Mouse (Mus musculus) embryonic facial prominence, embryonic 15.5 days (tissue): ENCODE measurements around the gene Pomgnt2. TPM values are rescaled to one million over a fixed set of nuclear protein-coding genes. Genes with fewer than 3 reads are reported as not detected.
"Not testable (repeated sequence)": the region's sequence is repeated elsewhere in the genome, so short reads cannot be mapped to it uniquely, and the experiment has no call there.

Experiments used
- ATAC-seq: fragments of 200-750 bp; cut with Nextera tagmentation; 2 replicates; pipeline ENCODE4 v1.8.0; 2017; ENCODE audit warnings: low read depth, moderate TSS enrichment; ENCODE audit not compliant: insufficient number of reproducible peaks, low FRiP score, low TSS enrichment
- H3K27ac ChIP-seq: fragments of 300-500 bp; sonication (generic); replicated peaks from 2 replicates; pipeline ENCODE4 v1.5.1; 2015; ENCODE audit warnings: mild to moderate bottlenecking, inconsistent platforms
- H3K27me3 ChIP-seq: fragments of 300-500 bp; sonication (generic); 2 replicates; pipeline ENCODE4 v1.6.1; 2015; ENCODE audit warnings: inconsistent platforms
- H3K36me3 ChIP-seq: fragments of 300-500 bp; sonication (generic); 2 replicates; pipeline ENCODE4 v1.6.1; 2015; ENCODE audit warnings: mild to moderate bottlenecking, inconsistent platforms
- H3K4me1 ChIP-seq: fragments of 300-500 bp; sonication (generic); 2 replicates; pipeline ENCODE4 v1.6.1; 2015; ENCODE audit warnings: inconsistent platforms
- H3K4me2 ChIP-seq: fragments of 300-500 bp; sonication (generic); replicated peaks from 2 replicates; pipeline ENCODE4 v1.6.1; 2015; ENCODE audit warnings: mild to moderate bottlenecking, inconsistent platforms
- H3K4me3 ChIP-seq: fragments of 300-500 bp; sonication (generic); replicated peaks from 2 replicates; pipeline ENCODE4 v1.5.1; 2015; ENCODE audit warnings: mild to moderate bottlenecking, inconsistent platforms
- H3K9ac ChIP-seq: fragments of 300-500 bp; sonication (generic); 2 replicates; pipeline ENCODE4 v1.6.1; 2015; ENCODE audit warnings: inconsistent platforms
- H3K9me3 ChIP-seq: fragments of 300-500 bp; sonication (generic); replicated peaks from 2 replicates; pipeline ENCODE4 v1.6.1; 2016; ENCODE audit warnings: inconsistent platforms
- WGBS: fragments of 180-500 bp; shearing (Covaris S2); methylation state at CpG from one replicate; pipeline ENCODE4 v1.1.7; 2015; 5-methylcytosine and 5-hydroxymethylcytosine counted together
- polyA plus RNA-seq: library from polyadenylated mRNA; unstranded; fragments of >200 nt; fragmentation: Nextera tagmentation; extraction: Ambion mirVana; gene quantifications from 2 replicates; pipeline ENCODE4 v1.2.1, GENCODE M21; 2015

Gene Pomgnt2
- polyA plus RNA-seq, 1 experiment from 2014 or later = 18.4 TPM

DNA sequence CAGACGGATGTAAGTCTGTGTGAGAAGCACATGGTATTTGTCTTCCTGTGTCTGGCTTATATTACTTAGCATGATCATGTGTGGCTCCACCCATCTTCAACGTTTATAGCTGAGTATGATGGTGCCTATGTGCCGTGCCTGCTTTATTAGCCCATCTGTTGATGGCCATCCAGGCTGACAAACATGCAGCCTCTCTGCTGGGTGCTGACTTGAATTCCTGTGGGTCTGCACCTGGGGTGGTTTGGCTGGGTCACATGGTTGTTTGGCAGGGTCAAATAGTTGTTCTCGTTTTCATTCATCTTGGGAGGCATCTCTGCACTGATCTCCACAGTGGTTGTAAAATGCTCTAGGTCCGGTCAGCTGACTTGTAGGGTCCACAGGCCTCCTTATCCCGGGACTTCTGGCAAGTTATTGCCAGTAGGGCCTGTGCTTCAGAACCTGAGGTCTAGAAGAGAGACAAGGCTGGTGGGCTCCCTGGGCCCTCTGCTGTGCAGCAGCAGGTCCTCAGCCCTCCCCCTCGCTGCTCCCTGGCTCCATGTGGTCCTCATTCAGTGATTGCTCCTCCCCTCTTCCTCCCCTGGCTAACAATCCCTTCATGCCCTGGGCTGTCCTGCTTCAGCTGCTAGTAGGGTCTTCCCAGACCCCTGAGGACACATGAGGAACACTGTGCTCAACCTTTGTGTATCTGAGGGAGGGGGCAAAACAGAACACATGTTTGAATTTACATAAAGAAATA lies 29.1 kb upstream of the Pomgnt2 start:
- Histone ChIP-seq H3K27me3 (no peaks in the 10 kb centered on the region), H3K4me1 (peaks cover 12% of the 10 kb centered on the region), H3K36me3 (no peaks in the 10 kb centered on the region), H3K4me3 (no peak overlapping the region), H3K9ac (no peak overlapping the region), H3K4me2 (no peak overlapping the region), H3K27ac (no peak overlapping the region), H3K9me3 (no peaks in the 10 kb centered on the region)
- ATAC-seq = no peak
- 43% methylated on average over 7 of the region's 7 CpGs for WGBS

DNA sequence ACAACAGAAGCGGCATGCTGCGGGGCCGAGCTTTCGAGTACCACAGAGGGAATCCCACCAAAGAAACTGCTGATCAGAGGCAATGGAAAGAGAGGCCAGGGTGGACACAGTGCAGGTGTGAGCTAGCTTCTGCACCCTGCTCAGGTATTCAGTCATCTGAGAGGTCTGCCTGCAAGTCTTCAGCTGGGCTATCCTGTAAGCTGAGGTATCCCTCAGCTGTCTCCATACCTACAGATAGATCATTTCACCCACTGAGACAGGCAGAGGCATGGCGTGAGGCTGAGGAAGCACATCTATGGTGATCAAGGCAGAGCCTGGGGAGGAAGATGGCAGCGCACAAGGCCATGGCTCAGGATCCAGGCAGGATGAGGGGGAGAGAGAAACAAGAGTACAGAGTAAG lies 27.5 kb upstream of the Pomgnt2 start:
- Histone ChIP-seq H3K36me3 (no peaks in the 10 kb centered on the region), H3K27me3 (no peaks in the 10 kb centered on the region), H3K9ac (no peak overlapping the region), H3K4me2 (no peak overlapping the region), H3K4me1 (peaks cover 14% of the 10 kb centered on the region), H3K4me3 (no peak overlapping the region), H3K27ac (no peak overlapping the region), H3K9me3 (no peaks in the 10 kb centered on the region)
- WGBS = 86% methylated on average over 6 of the region's 6 CpGs
- no peak for ATAC-seq

DNA sequence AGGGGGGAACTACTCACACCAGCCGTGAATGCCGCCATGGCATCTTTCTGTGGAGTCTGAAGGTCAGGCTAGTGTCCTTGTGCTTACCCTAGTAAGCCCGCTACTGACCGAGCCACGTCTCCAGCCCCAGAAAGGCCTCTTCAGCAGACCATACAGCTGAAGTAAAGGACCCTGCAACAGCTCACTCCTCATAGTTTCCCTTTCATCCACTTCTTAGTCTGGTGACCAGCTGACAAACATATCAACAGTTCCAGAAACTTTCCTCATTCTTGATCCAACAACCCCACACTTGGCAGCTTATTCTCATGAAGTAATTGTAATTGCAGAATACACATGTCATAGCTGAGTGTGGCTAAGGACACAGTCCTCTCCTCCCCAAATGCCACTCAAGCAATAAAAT lies 27.0 kb upstream of the Pomgnt2 start:
- H3K4me1 ChIP-seq = peaks cover 20% of the 10 kb centered on the region
- no peak overlapping the region for H3K9ac ChIP-seq
- no peak overlapping the region for H3K4me3 ChIP-seq
- no peaks in the 10 kb centered on the region for H3K9me3 ChIP-seq
- ATAC-seq = no peak
- no peaks in the 10 kb centered on the region for H3K36me3 ChIP-seq
- 79% methylated on average over 5 of the region's 5 CpGs for WGBS
- H3K27me3 ChIP-seq = no peaks in the 10 kb centered on the region
- H3K27ac ChIP-seq = peak overlapping the region; percentile 39
- no peak overlapping the region for H3K4me2 ChIP-seq

DNA sequence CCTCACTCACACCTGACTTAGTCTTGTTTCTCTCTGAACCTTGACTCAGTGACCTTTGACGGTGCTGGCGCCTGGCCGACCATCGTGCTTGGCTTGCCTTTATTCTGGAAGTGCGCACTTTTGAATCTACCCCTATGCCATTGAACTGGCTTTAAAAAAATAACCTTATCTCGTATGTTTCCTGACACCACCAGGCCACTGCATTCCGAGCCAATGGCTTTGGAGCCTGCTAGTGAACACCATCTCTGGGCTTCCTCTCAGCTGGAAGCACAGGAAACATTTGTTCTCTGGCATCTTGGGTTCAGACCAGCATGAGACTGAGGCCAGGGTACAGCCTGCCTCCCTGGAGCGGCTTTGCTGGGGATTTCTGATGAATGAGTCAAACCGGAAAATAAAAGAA lies 25.9 kb upstream of the Pomgnt2 start:
- H3K9me3 ChIP-seq = no peaks in the 10 kb centered on the region
- H3K9ac ChIP-seq = no peak overlapping the region
- H3K4me3 ChIP-seq = no peak overlapping the region
- H3K4me2 ChIP-seq = no peak overlapping the region
- H3K36me3 ChIP-seq = no peaks in the 10 kb centered on the region
- 70% methylated on average over 9 of the region's 9 CpGs for WGBS
- ATAC-seq = no peak
- H3K4me1 ChIP-seq = peaks cover 21% of the 10 kb centered on the region
- no peaks in the 10 kb centered on the region for H3K27me3 ChIP-seq
- no peak overlapping the region for H3K27ac ChIP-seq

DNA sequence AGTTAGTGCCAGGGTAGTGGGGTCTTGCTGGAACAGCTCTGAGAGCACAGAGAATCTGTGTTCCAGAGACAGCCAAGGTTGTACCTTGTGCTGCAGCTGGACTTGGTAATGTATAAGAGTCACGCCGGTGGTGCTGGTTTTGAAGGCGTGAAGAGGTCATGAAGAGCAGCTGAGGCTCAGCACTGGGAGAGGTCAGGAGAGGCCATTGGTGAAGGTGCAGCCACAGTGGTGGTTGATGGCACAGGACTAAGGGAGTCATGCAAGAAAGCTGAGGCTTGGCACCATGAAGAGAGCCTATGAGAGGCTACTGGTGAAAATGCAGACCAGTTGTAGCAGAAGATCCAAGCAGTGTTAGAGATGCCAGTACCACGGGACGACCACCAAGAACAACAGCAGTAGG lies 24.7 kb upstream of the Pomgnt2 start:
- H3K4me3 ChIP-seq = no peak overlapping the region
- H3K4me1 ChIP-seq = peaks cover 16% of the 10 kb centered on the region
- ATAC-seq = no peak
- H3K4me2 ChIP-seq = no peak overlapping the region
- no peaks in the 10 kb centered on the region for H3K27me3 ChIP-seq
- no peak overlapping the region for H3K27ac ChIP-seq
- no peaks in the 10 kb centered on the region for H3K36me3 ChIP-seq
- WGBS = 89% methylated on average over 5 of the region's 5 CpGs
- H3K9me3 ChIP-seq = no peaks in the 10 kb centered on the region
- no peak overlapping the region for H3K9ac ChIP-seq

DNA sequence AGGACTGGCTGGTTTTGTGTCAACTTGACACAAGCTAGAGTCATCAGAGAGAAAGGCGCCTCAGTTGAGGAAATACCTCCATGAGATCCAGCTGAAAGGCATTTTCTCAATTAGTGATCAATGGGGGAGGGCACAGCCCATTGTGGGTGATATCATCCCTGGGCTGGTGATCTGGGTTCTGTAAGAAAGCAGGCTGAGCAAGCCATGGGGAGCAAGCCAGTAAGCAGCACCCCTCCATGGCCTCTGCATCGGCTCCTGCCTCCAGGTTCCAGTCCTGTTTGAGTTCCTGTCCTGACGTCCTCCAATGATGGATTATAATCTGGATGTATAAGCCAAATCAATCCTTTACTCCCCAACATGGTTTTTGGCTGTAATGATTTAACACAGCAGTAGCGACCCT lies 24.3 kb upstream of the Pomgnt2 start:
- not testable (repeated sequence) for H3K36me3 ChIP-seq, H3K4me2 ChIP-seq, H3K9ac ChIP-seq, ATAC-seq, H3K27ac ChIP-seq, H3K4me3 ChIP-seq, H3K27me3 ChIP-seq, H3K9me3 ChIP-seq
- peaks cover 14% of the 10 kb centered on the region for H3K4me1 ChIP-seq
- 90% methylated on average over 4 of the region's 4 CpGs for WGBS

DNA sequence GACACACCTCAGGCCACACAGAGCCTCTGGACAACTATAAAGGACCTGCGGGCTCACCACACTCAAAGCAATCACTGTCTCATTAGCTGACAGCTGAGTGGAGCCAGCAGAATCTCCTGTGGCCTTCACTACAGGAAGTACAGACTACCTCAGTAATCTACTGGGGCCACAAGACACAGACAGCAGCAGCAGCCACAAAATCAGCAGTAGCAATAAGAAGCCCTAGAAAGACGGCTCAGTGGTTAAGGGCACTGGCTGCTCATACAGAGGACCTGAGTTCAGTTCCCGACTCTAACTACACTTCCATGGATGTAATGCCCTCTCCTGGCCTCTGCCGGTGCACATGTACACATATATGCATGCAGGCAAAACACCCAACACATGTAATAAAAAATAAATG lies 23.4 kb upstream of the Pomgnt2 start:
- H3K4me1 ChIP-seq = peaks cover 9% of the 10 kb centered on the region
- no peak for ATAC-seq
- WGBS = 77% methylated on average over 4 of the region's 4 CpGs
- H3K9me3 ChIP-seq = no peaks in the 10 kb centered on the region
- no peak overlapping the region for H3K27ac ChIP-seq
- no peak overlapping the region for H3K9ac ChIP-seq
- H3K36me3 ChIP-seq = no peaks in the 10 kb centered on the region
- no peak overlapping the region for H3K4me3 ChIP-seq
- no peaks in the 10 kb centered on the region for H3K27me3 ChIP-seq
- no peak overlapping the region for H3K4me2 ChIP-seq

DNA sequence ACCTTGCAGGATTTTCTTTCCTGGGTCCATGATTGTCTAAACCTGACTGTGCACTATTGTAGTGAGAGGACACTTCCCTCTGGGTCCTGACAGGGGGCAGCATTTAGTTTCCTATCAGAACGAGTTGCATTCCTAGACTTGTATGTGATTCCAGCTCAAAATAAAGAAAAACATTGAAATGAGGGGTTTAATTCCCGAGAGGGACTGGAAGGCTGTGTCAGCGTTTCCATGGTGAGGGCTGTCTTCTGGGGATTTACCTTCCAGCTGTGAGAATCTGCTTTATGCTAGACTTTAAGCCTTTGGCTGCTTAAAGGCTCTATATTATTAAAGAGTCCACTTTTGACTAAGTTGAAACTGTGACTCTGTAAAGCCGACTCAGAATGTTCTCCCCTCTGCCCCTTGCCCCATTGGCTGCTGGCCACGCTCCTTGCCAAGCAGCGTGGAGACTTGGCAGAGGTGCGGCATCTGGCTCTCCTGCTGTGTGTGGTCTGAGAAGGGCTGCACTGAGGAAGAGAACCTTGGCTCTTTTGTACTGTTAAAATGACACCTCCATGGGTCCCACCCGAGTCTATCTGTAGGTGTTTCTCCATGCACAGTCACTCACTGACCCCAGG lies 22.0 kb upstream of the Pomgnt2 start:
- WGBS = 9% methylated on average over 8 of the region's 8 CpGs
- H3K36me3 ChIP-seq = no peaks in the 10 kb centered on the region
- peaks cover 9% of the 10 kb centered on the region for H3K4me1 ChIP-seq
- ATAC-seq = peak; percentile 73
- H3K4me2 ChIP-seq = 0 out of 2 replicates have a peak overlapping the region, but pooled peaks have one; percentile 28
- 0 out of 2 replicates have a peak overlapping the region, but pooled peaks have one; percentile 34 for H3K27ac ChIP-seq
- H3K9me3 ChIP-seq = no peaks in the 10 kb centered on the region
- H3K9ac ChIP-seq = no peak overlapping the region
- H3K4me3 ChIP-seq = 0 out of 2 replicates have a peak overlapping the region, but pooled peaks have one; percentile 1
- H3K27me3 ChIP-seq = no peaks in the 10 kb centered on the region

DNA sequence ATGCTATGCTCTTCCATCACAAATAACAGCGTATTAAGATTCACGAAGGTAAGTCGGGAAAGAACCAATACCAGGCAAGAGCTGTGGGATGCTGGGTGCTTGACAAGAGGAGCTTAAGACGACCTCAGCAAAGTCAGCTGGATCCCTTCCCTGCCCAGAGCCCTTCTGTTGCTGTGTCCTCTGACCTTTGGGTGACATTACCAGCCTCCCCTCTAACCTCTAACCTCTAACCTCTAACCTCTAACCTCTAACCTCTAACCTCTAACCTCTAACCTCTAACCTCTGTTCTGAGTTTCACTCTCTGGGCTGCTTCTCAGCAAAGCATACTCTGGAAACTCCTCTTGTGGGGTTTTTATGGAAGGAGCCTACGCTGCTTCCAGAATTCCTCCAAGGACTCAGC lies 21.2 kb upstream of the Pomgnt2 start:
- 79% methylated on average over 5 of the region's 5 CpGs for WGBS
- H3K36me3 ChIP-seq = no peaks in the 10 kb centered on the region
- no peaks in the 10 kb centered on the region for H3K27me3 ChIP-seq
- no peak for ATAC-seq
- no peak overlapping the region for H3K27ac ChIP-seq
- H3K4me1 ChIP-seq = peaks cover 9% of the 10 kb centered on the region
- H3K9ac ChIP-seq = no peak overlapping the region
- H3K4me2 ChIP-seq = no peak overlapping the region
- no peak overlapping the region for H3K4me3 ChIP-seq
- no peaks in the 10 kb centered on the region for H3K9me3 ChIP-seq

DNA sequence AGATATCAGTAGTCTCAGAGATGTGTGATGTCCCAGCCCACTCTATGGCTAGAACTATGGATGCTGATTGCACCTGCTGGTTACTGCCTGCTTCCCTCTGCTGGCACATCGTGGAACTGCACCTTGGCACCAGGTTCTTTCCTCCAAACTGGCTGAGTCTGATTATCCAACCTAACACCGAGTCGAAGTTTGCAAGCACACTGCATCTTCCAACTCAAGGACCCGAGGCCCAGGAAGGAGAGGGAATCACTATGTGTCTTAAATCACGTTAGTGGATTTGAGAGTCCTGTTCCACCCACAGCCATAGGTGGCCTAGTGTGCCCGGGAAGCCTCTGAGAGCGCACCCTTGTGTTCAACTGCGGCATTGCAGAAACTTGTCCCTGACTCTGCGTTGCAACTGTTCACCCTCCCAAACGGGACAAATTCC lies 17.3 kb upstream of the Pomgnt2 start:
- Histone ChIP-seq H3K9me3 (no peaks in the 10 kb centered on the region), H3K27ac (no peak overlapping the region), H3K4me1 (peaks cover 5% of the 10 kb centered on the region), H3K9ac (no peak overlapping the region), H3K36me3 (no peaks in the 10 kb centered on the region), H3K27me3 (no peaks in the 10 kb centered on the region; the same call in 1 of the 2 replicates), H3K4me3 (no peak overlapping the region), H3K4me2 (no peak overlapping the region)
- WGBS = 10% methylated on average over 10 of the region's 10 CpGs
- no peak for ATAC-seq

DNA sequence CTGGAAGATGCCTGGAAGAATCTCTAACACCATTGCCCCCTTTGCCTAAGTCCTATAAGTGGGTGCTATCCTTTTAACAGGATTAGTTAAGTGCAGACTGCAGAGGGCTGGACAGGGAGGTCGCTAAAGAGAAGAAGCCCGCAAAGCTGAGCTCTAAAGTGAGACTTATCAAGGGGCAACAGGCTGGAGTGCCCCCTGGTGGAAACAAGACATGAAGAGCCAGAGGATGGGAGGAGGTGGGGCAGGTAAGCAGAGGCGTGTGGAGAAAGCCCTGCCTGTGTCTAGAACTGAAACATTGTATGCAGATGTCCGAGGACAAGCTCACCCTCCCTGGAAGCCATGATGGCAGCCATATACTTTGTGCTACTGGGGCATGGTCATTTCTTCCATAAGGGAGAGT lies 16.7 kb upstream of the Pomgnt2 start:
- Histone ChIP-seq H3K9me3 (no peaks in the 10 kb centered on the region), H3K4me2 (no peak overlapping the region), H3K36me3 (no peaks in the 10 kb centered on the region), H3K27ac (no peak overlapping the region), H3K9ac (no peak overlapping the region), H3K4me3 (no peak overlapping the region), H3K27me3 (no peaks in the 10 kb centered on the region; the same call in 1 of the 2 replicates), H3K4me1 (no peaks in the 10 kb centered on the region)
- WGBS = 74% methylated on average over 4 of the region's 4 CpGs
- ATAC-seq = no peak

DNA sequence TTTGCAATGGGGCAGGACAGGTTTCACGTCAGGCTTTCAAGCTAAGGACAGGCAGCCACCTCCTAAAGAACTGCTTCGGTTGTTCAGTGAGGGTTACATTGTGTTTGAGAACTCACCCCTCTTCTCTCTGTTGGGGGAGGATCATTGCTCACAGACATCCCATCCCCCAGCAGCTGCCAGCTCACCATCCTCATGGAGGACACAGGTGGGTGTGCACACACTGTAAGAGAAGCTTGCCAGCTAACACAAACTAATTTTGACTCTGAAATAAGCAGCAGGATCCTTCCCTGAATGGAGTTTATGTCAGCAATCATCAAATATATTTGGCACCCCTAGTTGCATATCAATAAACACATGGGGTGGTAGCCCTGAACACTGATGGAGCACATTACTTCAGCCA lies 15.9 kb upstream of the Pomgnt2 start:
- no peaks in the 10 kb centered on the region; the same call in 1 of the 2 replicates for H3K27me3 ChIP-seq
- H3K36me3 ChIP-seq = no peaks in the 10 kb centered on the region

More for the DNA sequence above, 15.9 kb upstream of the Pomgnt2 start:
- no peak for ATAC-seq
- WGBS = 78% methylated on average over 2 of the region's 2 CpGs
- no peaks in the 10 kb centered on the region for H3K9me3 ChIP-seq
- no peak overlapping the region for H3K9ac ChIP-seq
- H3K4me2 ChIP-seq = no peak overlapping the region
- H3K4me3 ChIP-seq = no peak overlapping the region
- no peak overlapping the region for H3K27ac ChIP-seq
- no peaks in the 10 kb centered on the region for H3K4me1 ChIP-seq
